Mouse (Mus musculus) adrenal gland, postnatal 10 days (tissue): ENCODE measurements at regions not wholly inside any gene's neighbourhood (a gene's known extent, or its start where the extent isn't known, plus 50 kb on each side); places are given as distances from the start of the nearest gene placed in this dataset.

ENCODE experiments used
- DNase-seq: peaks from one replicate; pipeline ENCODE4 v3.0.0; 2021; ENCODE audit warnings: mixed read lengths

- DNase-seq = peak; percentile 90
Measured at GRCm38 (mm10) chr5:74943737-74944403, 100.7 kb downstream of the Chic2 start.

GRCm38 (mm10) chr5:74941426-74941825 is 103.1 kb downstream of the Chic2 start:
- peak; percentile 20 for DNase-seq

- no peak for DNase-seq
Measured at GRCm38 (mm10) chr5:74937416-74937940, 107.1 kb downstream of the Chic2 start.

- DNase-seq = no peak
Measured at GRCm38 (mm10) chr5:74936087-74936486, 108.5 kb downstream of the Chic2 start.

- DNase-seq = no peak
Measured at GRCm38 (mm10) chr5:74935676-74936075, 108.9 kb downstream of the Chic2 start.

- DNase-seq = no peak
Measured at GRCm38 (mm10) chr5:74933276-74933675, 111.3 kb downstream of the Chic2 start.

GRCm38 (mm10) chr5:74932206-74932605 is 112.4 kb downstream of the Chic2 start:
- DNase-seq = no peak

- DNase-seq = no peak
Measured at GRCm38 (mm10) chr5:74931765-74932164, 112.8 kb downstream of the Chic2 start.

GRCm38 (mm10) chr5:74927543-74927942 is 117.0 kb downstream of the Chic2 start:
- no peak for DNase-seq

- no peak for DNase-seq
Measured at GRCm38 (mm10) chr5:74925769-74926168, 118.8 kb downstream of the Chic2 start.

- no peak for DNase-seq
Measured at GRCm38 (mm10) chr5:74924031-74924533, 120.5 kb downstream of the Chic2 start.

- DNase-seq = no peak
Measured at GRCm38 (mm10) chr5:74923337-74923736, 121.2 kb downstream of the Chic2 start.

GRCm38 (mm10) chr5:74922881-74923280 is 121.7 kb downstream of the Chic2 start:
- DNase-seq = no peak

GRCm38 (mm10) chr5:74920939-74921338 is 123.6 kb downstream of the Chic2 start:
- DNase-seq = no peak

- no peak for DNase-seq
Measured at GRCm38 (mm10) chr5:74920490-74920889, 124.1 kb downstream of the Chic2 start.

- DNase-seq = no peak
Measured at GRCm38 (mm10) chr5:74905504-74906061, 139.0 kb downstream of the Chic2 start.

- DNase-seq = no peak
Measured at GRCm38 (mm10) chr5:74904927-74905503, 139.6 kb downstream of the Chic2 start.

- no peak for DNase-seq
Measured at GRCm38 (mm10) chr5:74904327-74904726, 140.2 kb downstream of the Chic2 start.

- no peak for DNase-seq
Measured at GRCm38 (mm10) chr5:74903711-74904110, 140.9 kb downstream of the Chic2 start.

- DNase-seq = peak; percentile 10
Measured at GRCm38 (mm10) chr5:74897133-74897532, 147.4 kb downstream of the Chic2 start.

GRCm38 (mm10) chr5:74893276-74893675 is 151.3 kb downstream of the Chic2 start:
- no peak for DNase-seq

GRCm38 (mm10) chr5:74891541-74891940 is 153.0 kb downstream of the Chic2 start:
- DNase-seq = no peak

- DNase-seq = no peak
Measured at GRCm38 (mm10) chr5:74888934-74889333, 155.6 kb downstream of the Chic2 start.
